Mouse (Mus musculus): ENCODE results near the gene Cd36.
"Not testable (repeated sequence)": the region's sequence is repeated elsewhere in the genome, so short reads cannot be mapped to it uniquely, and the experiment has no call there.

Gene Cd36

DNA sequence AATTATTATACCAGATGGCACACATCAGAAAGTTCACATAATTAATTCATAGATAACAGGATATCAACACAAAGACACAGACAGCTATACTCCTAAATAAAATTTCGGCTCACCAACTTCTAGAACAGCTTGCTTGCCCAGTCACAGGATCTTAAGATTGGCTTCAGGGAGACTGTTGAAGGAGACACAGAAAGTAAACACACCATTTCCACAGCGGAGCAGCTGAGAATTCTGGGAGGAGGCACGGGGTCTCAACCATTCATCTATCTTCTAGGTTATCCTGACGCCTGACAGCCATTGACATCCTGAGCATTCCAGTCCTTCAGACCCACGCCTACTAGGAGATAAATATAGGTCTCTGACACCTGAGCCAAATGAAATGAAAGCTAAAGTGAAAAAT lies at the start of gene Cd36:
Cd36 (minus strand) TSS at position 204 of the 400 bp plus-strand sequence.
- DNase-seq (ENCODE audit: low spot score in 2 of 2), result no peak

- no peak for DNase-seq (ENCODE audit: low spot score in 2 of 2)
These were observed 45.9 kb upstream of the Cd36 start for GRCm38 (mm10) chr5:17934501-17934900.

- not testable (repeated sequence) for DNase-seq (ENCODE audit: low spot score in 2 of 2)
These were observed 43.0 kb upstream of the Cd36 start for GRCm38 (mm10) chr5:17931588-17931987.

- no peak for DNase-seq (ENCODE audit: low spot score in 2 of 2)
These were observed 40.5 kb upstream of the Cd36 start for GRCm38 (mm10) chr5:17929006-17929567.

DNA sequence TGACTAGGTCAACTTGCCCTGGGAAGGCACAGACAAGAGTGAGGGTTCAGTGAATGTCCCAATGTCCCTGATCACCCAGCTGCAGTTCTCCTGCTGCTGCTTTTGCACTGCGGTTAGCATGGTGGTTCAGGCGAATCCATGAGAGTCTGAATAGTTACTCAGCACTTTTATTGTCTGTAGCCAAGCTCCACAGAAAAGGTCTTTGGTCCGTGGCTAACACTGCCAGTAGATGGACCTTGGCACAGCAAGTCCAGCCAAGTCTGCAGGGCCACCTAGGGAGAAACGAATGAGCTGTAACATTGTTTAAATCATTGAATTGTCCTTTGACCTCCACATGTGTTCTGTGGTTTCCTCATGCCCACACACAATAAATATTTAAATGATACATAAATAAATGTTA lies 39.9 kb upstream of the Cd36 start:
- no peak for DNase-seq (ENCODE audit: low spot score in 2 of 2)

GRCm38 (mm10) chr5:17924085-17924518 lies 35.5 kb upstream of the Cd36 start:
- no peak for DNase-seq (ENCODE audit: low spot score in 2 of 2)

GRCm38 (mm10) chr5:17923648-17924047 lies 35.0 kb upstream of the Cd36 start:
- no peak for DNase-seq (ENCODE audit: low spot score in 2 of 2)

DNA sequence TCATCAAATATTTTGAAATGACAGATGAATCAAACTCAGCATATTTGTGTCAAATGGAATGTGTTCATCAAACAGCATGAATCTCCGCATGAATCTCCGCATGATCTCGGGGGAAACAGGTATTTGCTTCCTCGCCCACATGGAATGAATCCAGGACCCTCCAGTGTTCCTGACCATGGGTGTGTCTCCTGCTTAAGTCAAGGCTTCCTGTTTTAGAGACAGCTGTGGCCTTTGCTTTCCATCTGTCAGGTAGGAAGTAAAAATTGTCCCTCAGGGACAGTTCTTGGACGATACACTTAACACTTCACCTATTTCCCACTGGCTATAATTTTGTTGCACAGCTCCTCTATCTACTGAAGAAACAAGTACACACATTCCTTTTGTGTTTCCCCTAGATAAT lies 30.4 kb upstream of the Cd36 start:
- DNase-seq (ENCODE audit: low spot score in 2 of 2), result no peak

- DNase-seq (ENCODE audit: low spot score in 2 of 2), result no peak
These were observed 16.2 kb upstream of the Cd36 start for GRCm38 (mm10) chr5:17904766-17905165.

- DNase-seq (ENCODE audit: low spot score in 2 of 2), result no peak
These were observed 10.3 kb upstream of the Cd36 start for GRCm38 (mm10) chr5:17898948-17899347.

DNA sequence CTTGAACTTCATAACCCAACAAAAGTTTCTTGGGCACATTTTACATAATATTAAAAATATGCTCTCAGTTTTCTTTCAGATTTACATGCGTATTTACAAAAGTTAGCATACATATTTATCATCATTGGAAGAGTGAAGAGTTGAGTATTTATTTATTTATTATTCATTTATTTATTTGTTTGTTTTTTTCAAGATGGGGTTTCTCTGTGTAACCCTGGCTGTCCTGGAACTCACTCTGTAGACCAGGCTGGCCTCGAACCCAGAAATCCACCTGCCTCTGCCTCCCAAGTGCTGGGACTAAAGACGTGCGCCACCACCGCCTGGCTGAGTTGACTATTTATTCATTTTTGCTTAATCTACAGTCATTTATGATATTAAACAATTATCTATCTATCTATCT lies 9.0 kb upstream of the Cd36 start:
- not testable (repeated sequence) for DNase-seq (ENCODE audit: low spot score in 2 of 2)

GRCm38 (mm10) chr5:17893577-17894172 lies 5.1 kb upstream of the Cd36 start:
- DNase-seq (ENCODE audit: low spot score in 2 of 2), result no peak

DNA sequence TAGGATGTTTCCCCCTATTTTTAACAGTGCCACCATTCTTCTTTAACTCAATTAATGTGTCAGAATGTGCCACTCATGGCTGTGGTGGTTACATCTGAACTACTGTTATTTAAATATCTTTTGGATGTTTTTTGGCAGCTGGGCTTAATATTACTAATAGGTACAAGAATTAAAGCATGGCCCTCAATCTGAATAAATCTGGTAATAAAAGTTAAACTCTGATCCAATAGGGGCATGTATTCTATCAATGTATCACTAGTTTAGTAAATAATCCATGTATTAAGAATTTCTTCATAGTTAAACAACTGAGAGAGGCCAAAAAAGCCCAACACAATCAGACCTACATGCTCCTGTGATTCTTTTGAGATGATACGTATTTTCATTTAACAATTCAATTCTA lies 690 bp upstream of the Cd36 start:
- DNase-seq (ENCODE audit: low spot score in 2 of 2), result no peak

DNA sequence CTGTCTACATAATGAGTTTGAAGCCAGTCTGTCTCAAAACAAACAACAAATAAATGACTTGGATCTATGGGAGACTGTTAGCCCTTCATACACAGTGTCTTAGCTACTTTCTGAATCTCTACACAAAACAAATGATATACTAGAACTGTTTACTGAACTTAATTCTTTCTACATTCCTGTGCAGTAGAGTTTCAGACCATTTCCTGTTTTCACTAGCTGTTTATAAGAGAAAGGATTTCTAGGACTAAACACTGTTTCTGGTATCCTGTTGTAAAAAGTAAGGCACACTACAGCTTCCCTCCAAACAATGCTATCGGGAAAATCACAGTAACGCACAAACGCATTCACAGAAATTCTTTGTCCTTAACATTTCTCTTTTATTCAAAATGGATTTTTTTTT lies 2.2 kb downstream of the Cd36 start:
- DNase-seq (ENCODE audit: low spot score in 2 of 2), result no peak

GRCm38 (mm10) chr5:17883357-17883875 lies 5.2 kb downstream of the Cd36 start:
- no peak for DNase-seq (ENCODE audit: low spot score in 2 of 2)

DNA sequence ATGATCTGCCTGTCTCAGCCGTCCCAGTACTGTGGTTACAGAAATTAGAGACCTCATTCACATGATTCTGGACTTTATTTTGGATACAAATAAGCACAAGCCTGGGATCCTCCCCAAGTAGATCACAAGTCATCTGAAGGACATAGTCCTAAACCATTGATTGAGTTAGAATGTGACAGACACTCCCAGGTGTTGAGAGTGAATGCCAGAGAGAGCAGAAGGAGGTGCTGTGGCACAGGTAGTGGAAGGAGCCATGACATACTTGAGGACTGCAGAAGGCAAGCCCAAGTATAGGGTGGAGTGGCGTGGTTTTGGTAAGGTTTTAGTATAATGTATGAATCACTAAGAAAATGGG lies 7.1 kb downstream of the Cd36 start:
- no peak for DNase-seq (ENCODE audit: low spot score in 2 of 2)

DNA sequence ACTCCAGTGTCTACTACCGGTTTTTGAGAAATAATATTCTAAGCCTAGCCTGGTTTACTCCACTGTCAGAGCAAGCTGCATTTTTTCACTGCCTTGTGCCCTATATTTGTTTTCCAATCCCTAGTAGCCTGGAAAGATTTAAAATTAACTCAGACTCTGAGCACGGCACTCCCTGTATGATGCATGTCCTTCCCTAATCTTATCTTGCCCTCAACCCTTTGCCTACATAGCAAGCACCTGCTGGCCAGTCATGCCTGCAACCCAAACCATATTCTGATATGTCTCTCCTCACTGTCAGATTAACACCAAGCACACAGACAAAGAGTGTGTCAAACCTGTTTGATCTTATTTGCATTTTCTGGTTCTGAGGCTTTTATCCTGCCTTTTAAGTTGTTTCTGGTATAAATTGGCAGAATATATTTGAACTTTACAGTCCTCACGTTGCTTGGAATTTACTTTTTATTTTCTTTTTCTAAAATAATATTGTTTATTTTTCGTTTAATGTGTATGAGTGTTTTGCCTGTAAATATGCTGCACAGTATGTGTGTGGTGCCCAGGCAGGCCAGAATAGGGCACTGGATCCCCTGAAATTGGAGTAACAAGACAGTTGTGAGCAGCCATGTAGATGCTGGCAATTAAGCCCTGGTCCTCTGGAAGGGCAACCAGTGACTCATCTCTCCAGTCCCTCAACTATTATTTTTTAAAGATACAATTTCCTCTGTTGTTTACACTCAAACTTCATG lies 7.6 kb downstream of the Cd36 start:
- DNase-seq (ENCODE audit: low spot score in 2 of 2), result peak in 1 of 2 experiments; percentile 15

- DNase-seq (ENCODE audit: low spot score in 2 of 2), result no peak
These were observed 8.7 kb downstream of the Cd36 start for GRCm38 (mm10) chr5:17879924-17880323.

- no peak for DNase-seq (ENCODE audit: low spot score in 2 of 2)
These were observed 11.6 kb downstream of the Cd36 start for GRCm38 (mm10) chr5:17877044-17877443.

DNA sequence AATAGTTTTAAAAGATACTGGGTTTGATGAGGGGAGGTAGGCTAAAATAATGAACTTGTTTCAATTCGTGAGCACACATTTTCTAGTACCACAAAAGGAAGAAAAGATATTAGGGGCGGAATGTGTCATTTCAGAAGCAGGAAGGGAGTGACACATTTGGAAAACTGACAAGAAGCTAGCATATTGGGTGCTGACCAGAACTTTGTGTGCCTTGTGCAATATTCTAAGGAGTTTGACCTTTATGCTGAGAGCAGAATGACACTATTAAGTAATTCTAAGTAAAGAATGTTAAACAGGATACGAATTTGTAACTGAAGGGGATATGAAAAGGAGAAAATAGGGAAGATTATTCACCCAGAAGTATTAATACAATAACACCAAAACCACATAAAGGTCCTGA lies 12.0 kb downstream of the Cd36 start:
- DNase-seq (ENCODE audit: low spot score in 2 of 2), result peak in 1 of 2 experiments; percentile 32

DNA sequence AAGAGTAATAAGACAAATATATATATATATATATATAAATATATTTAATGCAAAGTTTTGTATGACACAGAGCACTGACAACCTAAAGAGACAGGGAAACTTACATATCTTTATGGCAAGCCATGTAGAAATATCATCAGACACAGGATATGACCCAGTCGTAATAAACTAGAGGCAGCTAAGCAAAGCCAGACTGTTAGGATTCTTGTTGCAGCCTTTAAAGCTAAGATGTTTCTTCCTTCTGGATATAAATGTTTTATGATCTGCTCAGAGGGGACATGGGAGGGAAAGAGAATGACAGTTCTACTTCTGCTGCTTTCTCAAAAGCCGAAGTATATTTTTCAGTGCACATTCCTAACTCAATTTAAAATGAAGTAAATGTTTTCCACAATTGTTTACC lies 14.3 kb downstream of the Cd36 start:
- no peak for DNase-seq (ENCODE audit: low spot score in 2 of 2)

DNA sequence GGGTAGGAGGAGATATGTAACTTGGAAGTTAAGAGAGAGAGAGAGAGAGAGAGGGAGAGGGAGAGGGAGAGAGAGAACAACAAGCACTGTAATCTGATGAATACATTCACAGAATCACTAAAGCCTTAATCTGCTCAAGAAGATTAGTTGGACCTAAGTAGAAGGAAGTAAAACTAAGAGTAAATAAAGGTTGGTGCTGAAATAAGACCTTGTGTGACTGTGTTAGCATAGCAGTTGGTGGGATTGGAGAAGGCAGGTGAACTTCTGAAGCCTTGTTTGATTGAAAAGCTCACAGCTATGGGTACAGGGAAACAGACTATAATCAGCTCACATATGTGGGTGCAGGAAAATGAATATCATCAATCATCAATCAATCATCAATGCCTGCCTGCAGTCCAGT lies 23.2 kb downstream of the Cd36 start:
- no peak for DNase-seq (ENCODE audit: low spot score in 2 of 2)

DNA sequence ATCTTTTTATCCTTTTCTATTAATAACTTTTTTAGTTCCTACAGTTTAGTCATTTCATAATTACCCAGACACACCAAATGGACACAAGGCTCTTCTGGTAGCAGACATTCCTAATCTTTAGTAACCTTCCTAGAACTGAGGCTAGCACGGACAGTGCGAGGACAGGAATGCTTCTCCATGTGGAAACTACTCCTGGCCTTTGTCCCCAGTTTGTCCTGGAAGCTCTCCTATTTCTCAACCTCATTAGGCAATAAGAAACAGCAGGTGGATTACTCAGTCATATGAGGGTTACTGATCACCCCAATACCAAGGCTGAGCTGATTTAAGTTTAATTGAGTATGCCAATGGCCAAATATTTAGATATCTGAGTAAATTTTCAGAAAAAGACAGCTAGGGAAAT lies 25.5 kb downstream of the Cd36 start:
- DNase-seq (ENCODE audit: low spot score in 2 of 2), result no peak

Data from urinary bladder, adult 18-20 months (tissue).